Mouse (Mus musculus) 416B (cell line): Measurements from ENCODE around the gene Fbxw18.
"Not testable (repeated sequence)": the region's sequence is repeated elsewhere in the genome, so short reads cannot be mapped to it uniquely, and the experiment has no call there.

Experiments used
- DNase-seq: peaks from one replicate; pipeline ENCODE4 v3.0.0; 2011; ENCODE audit warnings: low read depth

The Fbxw18 gene

DNA sequence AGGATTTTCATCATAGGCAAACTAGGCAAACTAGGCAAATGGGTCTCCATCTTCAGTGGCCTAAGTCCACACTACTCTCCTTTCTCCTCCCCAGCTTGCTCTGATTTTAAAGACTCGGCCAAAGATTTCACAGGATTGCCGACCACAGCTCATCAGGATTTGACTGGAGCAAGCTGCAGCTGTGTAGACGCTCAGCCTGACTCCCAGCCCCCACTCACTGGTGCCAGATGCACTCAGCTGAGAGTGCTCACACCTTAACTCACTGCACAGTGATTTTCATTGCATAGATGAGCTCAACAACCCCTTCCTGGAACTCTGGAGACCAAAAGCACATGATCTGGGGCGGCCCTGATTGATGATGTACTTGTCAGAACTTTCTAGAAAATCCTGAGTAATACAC lies at the start of gene Fbxw18:
TSS of gene Fbxw18 (minus strand) at position 101 of the 400 bp plus-strand sequence.
- DNase-seq, result not testable (repeated sequence)

DNA sequence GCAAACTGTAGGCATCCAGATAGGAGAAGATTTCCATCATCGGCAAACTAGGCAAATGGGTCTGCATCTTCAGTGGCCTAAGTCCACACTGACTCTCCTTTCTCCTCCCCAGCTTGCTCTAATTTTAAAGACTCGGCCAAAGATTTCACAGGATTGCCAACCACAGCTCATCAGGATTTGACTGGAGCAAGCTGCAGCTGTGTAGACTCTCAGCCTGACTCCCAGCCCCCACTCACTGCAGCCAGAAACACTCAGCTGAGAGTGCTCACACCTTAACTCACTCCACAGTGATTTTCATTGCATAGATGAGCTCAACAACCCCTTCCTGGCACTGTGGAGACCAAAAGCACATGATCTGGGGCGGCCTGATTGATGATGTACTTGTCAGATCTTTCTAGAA lies 43.5 kb upstream of the Fbxw18 start, which contains the start of gene Fbxw26:
TSS of gene Fbxw26 (minus strand) at position 101 of the 400 bp plus-strand sequence.
- not testable (repeated sequence) for DNase-seq

DNA sequence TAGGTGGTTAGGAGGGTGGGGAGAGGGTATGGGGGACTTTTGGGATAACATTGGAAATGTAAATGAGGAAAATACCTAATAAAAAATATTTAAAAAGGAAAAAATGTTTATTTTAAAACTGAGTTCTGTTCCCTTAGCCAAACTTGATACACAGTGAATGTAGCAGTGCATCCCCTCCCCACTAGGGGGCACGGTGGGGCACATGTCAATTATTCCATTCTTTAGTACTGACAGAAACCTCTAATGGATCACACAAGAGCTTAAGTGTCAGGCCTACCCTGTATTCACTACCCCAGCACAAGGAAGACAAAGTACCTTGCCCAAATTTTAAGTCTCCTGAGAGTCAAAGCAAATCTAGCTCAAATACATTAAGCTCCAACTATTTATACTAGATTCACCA lies 17.2 kb downstream of the Fbxw18 start:
- peak; percentile 36 for DNase-seq

DNA sequence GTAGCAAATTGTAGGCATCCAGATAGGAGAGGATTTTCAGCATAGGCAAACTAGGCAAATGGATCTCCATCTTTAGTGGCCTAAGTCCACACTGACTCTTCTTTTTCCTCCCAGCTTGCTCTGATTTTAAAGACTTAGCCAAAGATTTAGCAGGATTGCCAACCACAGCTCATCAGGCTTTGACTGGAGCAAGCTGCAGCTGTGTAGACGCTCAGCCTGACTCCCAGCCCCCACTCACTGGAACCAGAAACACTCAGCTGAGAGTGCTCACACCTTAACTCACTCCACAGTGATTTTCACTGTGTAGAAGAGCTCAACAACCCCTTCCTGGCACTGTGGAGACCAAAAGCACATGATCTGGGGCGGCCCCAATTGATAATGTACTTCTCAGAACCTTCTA lies 37.9 kb downstream of the Fbxw18 start, which contains the start of gene Fbxw25:
TSS of gene Fbxw25 (minus strand) at position 101 of the 400 bp plus-strand sequence.
- not testable (repeated sequence) for DNase-seq
